Mouse (Mus musculus) pancreas, adult 10 weeks (tissue): ENCODE data around the gene Slc37a2. TPM values are rescaled to one million over a fixed set of nuclear protein-coding genes. Genes with fewer than 3 reads are reported as not detected.

Experiments used
- polyA plus RNA-seq: library from polyadenylated mRNA; stranded (reverse); fragments of 350-450 nt; fragmentation: Illumina TruSeq; extraction: RNeasy Lipid Tissue Mini Kit (QIAGEN cat#74804); gene quantifications from one replicate; pipeline ENCODE4 v1.2.3, GENCODE M21; 2015; ENCODE audit warnings: low read depth, low replicate concordance; ENCODE audit not compliant: insufficient read depth

Gene Slc37a2
- 0.46 TPM for polyA plus RNA-seq

DNA sequence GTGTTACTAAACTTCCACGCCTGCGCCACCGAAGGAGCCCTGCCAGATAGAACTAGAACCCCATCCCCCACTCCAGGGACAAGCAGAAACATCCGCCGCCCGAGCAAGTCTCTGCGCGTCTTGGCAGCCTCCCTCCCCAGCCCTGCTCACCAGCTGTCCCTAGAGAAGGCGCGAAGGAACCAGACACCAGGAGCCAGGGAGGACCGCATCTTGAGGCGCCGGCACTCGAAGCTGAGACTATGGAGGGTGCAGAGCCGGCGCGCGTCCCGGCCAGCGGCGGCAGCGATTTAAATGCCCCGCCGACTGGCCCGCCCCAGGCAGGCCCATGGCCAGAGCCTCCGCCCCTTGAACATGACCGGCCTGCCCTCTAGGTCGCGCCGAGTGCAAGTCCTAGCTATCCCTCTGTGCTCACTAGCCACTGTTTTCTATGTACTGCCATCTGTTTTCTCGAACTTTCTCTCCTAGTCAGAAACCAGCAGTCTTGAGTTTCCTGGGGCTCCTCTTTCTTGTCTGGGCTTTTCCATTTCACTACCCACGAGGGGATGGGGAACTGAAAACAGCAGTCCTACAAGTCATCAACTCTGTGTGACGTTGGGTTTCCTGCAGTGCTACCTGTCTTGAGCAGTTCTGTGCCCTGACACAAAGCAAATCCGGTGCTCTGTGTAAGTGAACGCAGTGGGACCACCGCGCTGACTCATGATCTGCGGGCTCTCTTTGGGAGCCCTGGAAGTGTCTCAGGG, at the start of gene Slc37a2:
Gene Slc37a2 (minus strand): TSS at position 590 of the 740 bp plus-strand sequence.

DNA sequence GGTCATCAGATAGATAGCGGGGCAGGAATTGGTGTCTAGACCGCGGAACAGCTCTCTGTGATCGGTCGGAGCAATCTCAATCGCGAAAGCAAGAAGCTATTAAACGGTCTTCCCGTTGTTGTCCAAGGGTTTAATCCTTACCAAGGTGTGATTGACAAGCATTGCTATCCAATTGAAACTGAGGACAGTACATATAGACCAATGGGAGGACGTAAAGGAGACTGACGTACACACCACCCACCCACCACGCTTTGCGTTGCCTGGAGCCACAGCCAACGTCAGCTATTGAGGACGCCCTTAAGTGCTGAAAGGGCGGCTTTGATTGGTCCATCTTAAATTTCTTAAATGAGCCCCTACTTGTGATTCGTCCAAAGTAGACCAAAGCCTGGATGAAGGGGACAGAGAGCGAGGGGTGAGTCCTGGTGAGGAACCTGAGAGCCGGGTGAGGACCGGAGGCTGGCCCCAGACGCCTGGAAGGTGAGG, 47.6 kb downstream of the Slc37a2 start, which contains the start of gene Tmem218:
Gene Tmem218 (plus strand): TSS at position 295 of the 483 bp plus-strand sequence.

Other genes with a start within 250 kb of the Slc37a2 start
- gene Pknox2, start 108.3 kb downstream of the Slc37a2 start, polyA plus RNA-seq: 1.8 TPM
- gene Tmem218, start 47.5 kb downstream of the Slc37a2 start, polyA plus RNA-seq: 1.8 TPM
- gene Ccdc15, start 92.7 kb upstream of the Slc37a2 start, polyA plus RNA-seq: 0.61 TPM
- not detected for gene Hepacam, start 111.6 kb upstream of the Slc37a2 start, polyA plus RNA-seq
- gene Robo4, start 146.2 kb upstream of the Slc37a2 start, polyA plus RNA-seq: 16.8 TPM
- gene Robo3, start 177.5 kb upstream of the Slc37a2 start, polyA plus RNA-seq: 0.57 TPM
- gene Msantd2, start 233.6 kb upstream of the Slc37a2 start, polyA plus RNA-seq: 12.3 TPM